Mouse (Mus musculus) liver, embryonic 14.5 days (tissue): Measurements from ENCODE around the gene Col20a1. TPM values are rescaled to one million over a fixed set of nuclear protein-coding genes. Genes with fewer than 3 reads are reported as not detected.

Source experiments
- ATAC-seq: fragments of 200-750 bp; cut with Nextera tagmentation; 2 replicates; pipeline ENCODE4 v1.8.0; 2017; ENCODE audit warnings: moderate number of reproducible peaks, mild to moderate bottlenecking, moderate library complexity; ENCODE audit not compliant: insufficient read depth
- DNase-seq, 3 experiments: peaks; one replicate each; pipeline ENCODE4 v3.0.0-alpha.2; 2012 to 2013; ENCODE audit warnings: low read depth in 3 of 3, low spot score in 3 of 3
- H3K27ac ChIP-seq: fragments of 300-500 bp; sonication (generic); 2 replicates; pipeline ENCODE4 v1.5.1; 2014; ENCODE audit warnings: moderate library complexity, mild to moderate bottlenecking, control low read depth, inconsistent platforms
- H3K27me3 ChIP-seq: fragments of 300-500 bp; sonication (generic); 2 replicates; pipeline ENCODE4 v1.6.1; 2014; ENCODE audit warnings: mild to moderate bottlenecking, low read length, moderate library complexity; ENCODE audit not compliant: control insufficient read depth, insufficient read depth
- H3K36me3 ChIP-seq: fragments of 300-500 bp; sonication (generic); replicated peaks from 2 replicates; pipeline ENCODE4 v1.6.1; 2014; ENCODE audit warnings: low read depth; ENCODE audit not compliant: control insufficient read depth, insufficient read depth
- H3K4me1 ChIP-seq, 2 experiments: fragments of 200-500 bp in 1 of 2; fragments of 300-500 bp in 1 of 2; sonication (generic) in 1 of 2; replicated peaks; 2 replicates each; pipeline ENCODE4 v1.6.1; 2012 to 2014; ENCODE audit warnings: antibody characterized with exemption in 1 of 2, inconsistent platforms in 1 of 2, low read length in 1 of 2; ENCODE audit not compliant: control insufficient read depth in 2 of 2, insufficient read depth in 2 of 2
- H3K4me2 ChIP-seq: fragments of 300-500 bp; sonication (generic); 2 replicates; pipeline ENCODE4 v1.6.1; 2014; ENCODE audit warnings: low read depth, mild to moderate bottlenecking, control low read depth, moderate library complexity
- H3K4me3 ChIP-seq, 2 experiments: fragments of 200-500 bp in 1 of 2; fragments of 300-500 bp in 1 of 2; sonication (generic) in 1 of 2; 2 replicates each; pipeline ENCODE4 v1.5.1; 2012 to 2014; ENCODE audit warnings: low read depth in 2 of 2, low read length in 2 of 2, mild to moderate bottlenecking in 2 of 2, control low read depth in 1 of 2, inconsistent platforms in 1 of 2, moderate library complexity in 1 of 2; ENCODE audit not compliant: insufficient read depth in 1 of 2
- H3K9ac ChIP-seq: fragments of 300-500 bp; sonication (generic); replicated peaks from 2 replicates; pipeline ENCODE4 v1.6.1; 2014; ENCODE audit warnings: mild to moderate bottlenecking, control low read depth, moderate library complexity
- H3K9me3 ChIP-seq: fragments of 300-500 bp; sonication (generic); 2 replicates; pipeline ENCODE4 v1.6.1; 2016; ENCODE audit warnings: low read length, mixed read lengths; ENCODE audit not compliant: control insufficient read depth
- CTCF ChIP-seq: IDR thresholded peaks from 2 replicates; pipeline ENCODE4 v1.5.1; 2016; ENCODE audit warnings: antibody characterized with exemption, low read depth, control low read depth
- EP300 ChIP-seq: IDR thresholded peaks from 2 replicates; pipeline ENCODE4 v1.6.1; 2016; ENCODE audit warnings: antibody characterized with exemption, low read depth
- WGBS: fragments of 180-500 bp; shearing (Covaris S2); extraction: QIAGEN DNeasy Blood & Tissue Kit; methylation state at CpG from one replicate; pipeline ENCODE4 v1.1.7; 2014; ENCODE audit not compliant: insufficient replicate concordance; 5-methylcytosine and 5-hydroxymethylcytosine counted together
- polyA plus RNA-seq, 2 experiments: library from polyadenylated mRNA; depleted of rRNA in 1 of 2; stranded (reverse) in 1 of 2; unstranded in 1 of 2; fragments of >200 nt; fragmentation: Nextera tagmentation in 1 of 2; extraction: Ambion mirVana in 1 of 2; gene quantifications; 2 replicates each; pipeline versions ENCODE4 v1.2.1 to v1.2.3; 2012 to 2014

Col20a1 gene
- polyA plus RNA-seq, 2 experiments = 0.20 TPM; not detected in 1

GRCm38 (mm10) chr2:180953638-180954037 lies 32.7 kb upstream of the Col20a1 start:
- TF ChIP-seq EP300 = no peak
- TF ChIP-seq CTCF = no peak
- no peak overlapping the region for H3K4me2 ChIP-seq
- WGBS = 27% methylated on average over 2 of the region's 2 CpGs
- DNase-seq (no peak), ATAC-seq (no peak)
- H3K27ac ChIP-seq = no peak overlapping the region
- no peaks in the 10 kb centered on the region for H3K9me3 ChIP-seq
- H3K36me3 ChIP-seq = no peaks in the 10 kb centered on the region
- no peak overlapping the region for H3K9ac ChIP-seq
- H3K27me3 ChIP-seq = peaks cover 40% of the 10 kb centered on the region
- H3K4me1 ChIP-seq = no peaks in the 10 kb centered on the region
- no peak overlapping the region for H3K4me3 ChIP-seq

GRCm38 (mm10) chr2:180954061-180955047 lies 32.0 kb upstream of the Col20a1 start, which contains the start of gene Nkain4:
Gene Nkain4 (minus strand): TSS chr2:180954699.
- Histone ChIP-seq H3K27ac (no peak within 1 kb of the TSS), H3K4me2 (peak within 1 kb of the TSS; percentile 41), H3K9ac (no peak within 1 kb of the TSS), H3K4me3 (peak within 1 kb of the TSS in 1 of 2 experiments; percentile 27; a peak in 2 of 4 replicates), H3K4me1 (no peaks in the 10 kb centered on the region), H3K36me3 (no peaks in the 10 kb centered on the region), H3K27me3 (peaks cover 40% of the 10 kb centered on the region), H3K9me3 (no peaks in the 10 kb centered on the region)
- TF ChIP-seq CTCF = no peak
- no peak for TF ChIP-seq EP300
- DNase-seq (no peak), ATAC-seq (no peak)
- WGBS = 2% methylated on average over 52 of the region's 52 CpGs

- WGBS = 54% methylated on average over 7 of the region's 7 CpGs
- Histone ChIP-seq H3K27ac (no peak overlapping the region), H3K27me3 (peaks cover 16% of the 10 kb centered on the region), H3K4me3 (no peak overlapping the region), H3K9ac (no peak overlapping the region), H3K36me3 (no peaks in the 10 kb centered on the region), H3K4me1 (peaks cover 0 to 7% of the 10 kb centered on the region in 2 experiments; a peak in 2 of 4 replicates), H3K4me2 (no peak overlapping the region), H3K9me3 (no peaks in the 10 kb centered on the region)
- DNase-seq (no peak), ATAC-seq (no peak)
- TF ChIP-seq CTCF (no peak), EP300 (no peak)
Measured at GRCm38 (mm10) chr2:180959605-180960004, 26.7 kb upstream of the Col20a1 start.

- TF ChIP-seq CTCF (no peak), EP300 (no peak)
- Histone ChIP-seq H3K9ac (no peak overlapping the region), H3K9me3 (no peaks in the 10 kb centered on the region), H3K4me2 (no peak overlapping the region), H3K4me1 (peaks cover 0 to 7% of the 10 kb centered on the region in 2 experiments; a peak in 2 of 4 replicates), H3K36me3 (no peaks in the 10 kb centered on the region), H3K27me3 (peaks cover 11% of the 10 kb centered on the region), H3K4me3 (no peak overlapping the region), H3K27ac (no peak overlapping the region)
- ATAC-seq (no peak), DNase-seq (no peak)
- 53% methylated on average over 3 of the region's 3 CpGs for WGBS
Measured at GRCm38 (mm10) chr2:180960187-180960586, 26.1 kb upstream of the Col20a1 start.

- Histone ChIP-seq H3K4me1 (peaks cover 5 to 13% of the 10 kb centered on the region in 2 experiments; a peak in 3 of 4 replicates), H3K27me3 (no peaks in the 10 kb centered on the region), H3K4me3 (no peak overlapping the region), H3K36me3 (no peaks in the 10 kb centered on the region), H3K4me2 (no peak overlapping the region), H3K9ac (no peak overlapping the region), H3K27ac (no peak overlapping the region), H3K9me3 (no peaks in the 10 kb centered on the region)
- no peak for TF ChIP-seq EP300
- no peak for TF ChIP-seq CTCF
- WGBS = 58% methylated on average over 2 of the region's 2 CpGs
- ATAC-seq (no peak), DNase-seq (no peak)
Measured at GRCm38 (mm10) chr2:180962616-180963308, 23.6 kb upstream of the Col20a1 start.
